Mouse (Mus musculus) ES-E14 (cell line): Measurements from ENCODE around the gene Tnnc2. TPM values are rescaled to one million over a fixed set of nuclear protein-coding genes. Genes with fewer than 3 reads are reported as not detected.

Experiments
- DNase-seq: peaks from one replicate; pipeline ENCODE4 v3.0.0-alpha.2; 2013; ENCODE audit warnings: low read depth, low spot score
- H3K27ac ChIP-seq: 2 replicates; pipeline ENCODE4 v1.5.1; 2012; ENCODE audit warnings: low read depth, mild to moderate bottlenecking, low read length, moderate library complexity, mixed read lengths; ENCODE audit not compliant: poor library complexity, insufficient read depth, severe bottlenecking
- H3K36me3 ChIP-seq: 2 replicates; pipeline ENCODE4 v1.6.1; 2012; ENCODE audit warnings: mild to moderate bottlenecking, low read length, moderate library complexity, mixed read lengths; ENCODE audit not compliant: control insufficient read depth, poor library complexity, insufficient read depth, severe bottlenecking
- H3K4me1 ChIP-seq, 2 experiments: fragments of 150-350 bp in 1 of 2; sonication (generic) in 1 of 2; 2 replicates each; pipeline ENCODE4 v1.6.1; 2012; ENCODE audit warnings: low read length in 2 of 2, mild to moderate bottlenecking in 1 of 2, mixed read lengths in 1 of 2; ENCODE audit not compliant: control insufficient read depth in 2 of 2, insufficient read depth in 2 of 2, poor library complexity in 1 of 2
- H3K4me3 ChIP-seq, 2 experiments: fragments of 150-350 bp in 1 of 2; sonication (generic) in 1 of 2; 2 replicates each; pipeline ENCODE4 v1.5.1; 2012; ENCODE audit warnings: low read length in 2 of 2, low read depth in 1 of 2, mild to moderate bottlenecking in 1 of 2, mixed read lengths in 1 of 2; ENCODE audit not compliant: insufficient read depth in 1 of 2, poor library complexity in 1 of 2, severe bottlenecking in 1 of 2
- H3K9ac ChIP-seq: 2 replicates; pipeline ENCODE4 v1.6.1; 2012; ENCODE audit warnings: low read depth, mild to moderate bottlenecking, low read length, mixed read lengths; ENCODE audit not compliant: poor library complexity, insufficient read depth, severe bottlenecking
- H3K9me3 ChIP-seq: fragments of 150-350 bp; sonication (generic); 2 replicates; pipeline ENCODE4 v1.6.1; 2012; ENCODE audit warnings: low read depth, mild to moderate bottlenecking, low read length; ENCODE audit not compliant: control insufficient read depth, insufficient read depth
- CHD2 ChIP-seq: IDR thresholded peaks from 2 replicates; pipeline ENCODE4 v1.6.1; 2014; ENCODE audit warnings: mild to moderate bottlenecking, low read depth, low read length, inconsistent platforms
- HCFC1 ChIP-seq: IDR thresholded peaks from 2 replicates; pipeline ENCODE4 v1.6.1; 2012; ENCODE audit warnings: low read length, inconsistent platforms, borderline replicate concordance; ENCODE audit not compliant: insufficient read depth
- MAFK ChIP-seq: IDR thresholded peaks from 2 replicates; pipeline ENCODE4 v1.6.1; 2014; ENCODE audit warnings: mild to moderate bottlenecking, low read depth, low read length, inconsistent platforms; ENCODE audit not compliant: insufficient read depth
- ZC3H11A ChIP-seq: IDR thresholded peaks from 2 replicates; pipeline ENCODE4 v1.6.1; 2012; ENCODE audit warnings: low read depth, mild to moderate bottlenecking, inconsistent platforms, low read length, borderline replicate concordance
- ZNF384 ChIP-seq: IDR thresholded peaks from 2 replicates; pipeline ENCODE4 v1.6.1; 2012; ENCODE audit warnings: low read depth, low read length, inconsistent platforms
- in situ Hi-C, 2 experiments: fragments of 600-800 bp; cut with MboI; formaldehyde crosslinking; loops; one replicate each; pipeline ENCODE4 v1.15.1; 2025; ENCODE audit warnings: low sequenced_read_pairs in 2 of 2, inconsistent platforms in 1 of 2; ENCODE audit not compliant: unreplicated experiment in 2 of 2
- total RNA-seq: library from RNA; depleted of rRNA; stranded (reverse); fragments of 300-350 nt; gene quantifications from 2 replicates; pipeline ENCODE4 v1.2.3, GENCODE M21; 2012

Tnnc2 gene
- total RNA-seq, 1 experiment: 1.7 TPM

DNA sequence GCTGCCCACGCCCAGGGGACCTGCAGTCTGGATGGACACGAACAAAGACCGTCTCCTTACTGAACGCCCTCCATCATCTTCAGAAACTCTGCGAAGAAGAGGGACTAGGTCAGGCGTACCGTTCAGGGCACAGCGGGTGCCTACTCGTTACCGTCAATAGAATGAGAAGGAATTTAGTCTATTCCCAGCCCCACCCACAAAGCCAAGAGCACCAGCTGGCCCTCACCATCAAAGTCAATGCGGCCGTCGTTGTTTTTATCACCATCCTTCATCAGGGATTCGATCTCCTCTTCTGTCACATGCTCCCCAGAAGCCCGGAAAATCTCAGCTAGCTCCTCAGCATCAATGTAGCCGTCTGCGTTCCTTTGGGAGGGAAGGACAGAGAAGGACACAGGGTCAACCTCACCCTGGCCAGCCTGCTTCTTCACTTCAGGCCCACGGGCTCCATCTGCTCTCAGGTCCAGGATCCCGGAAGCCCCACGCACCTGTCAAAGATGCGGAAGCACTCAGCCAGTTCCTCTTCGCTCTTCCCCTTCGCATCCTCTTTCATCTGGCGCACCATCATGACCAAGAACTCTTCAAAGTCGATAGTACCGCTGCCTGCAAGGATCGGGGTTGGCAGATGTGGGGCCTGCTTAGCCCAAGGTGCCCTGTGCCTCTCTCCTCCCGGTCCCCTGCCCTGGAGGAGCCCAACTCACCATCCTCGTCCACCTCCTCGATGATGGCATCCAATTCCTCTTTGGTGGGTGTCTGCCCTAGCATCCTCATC is 2.3 kb downstream of the Tnnc2 start:
- no peak for DNase-seq
- Histone ChIP-seq H3K4me3 (peak overlapping the region in 1 of 2 experiments; percentile 40; a peak in 1 of 4 replicates), H3K36me3 (peaks cover 6% of the 10 kb centered on the region), H3K9me3 (no peaks in the 10 kb centered on the region), H3K27ac (no peak overlapping the region), H3K4me1 (peaks cover 0 to 10% of the 10 kb centered on the region in 2 experiments; a peak in 2 of 4 replicates), H3K9ac (no peak overlapping the region)
- in situ Hi-C loops: no loop called here
- TF ChIP-seq HCFC1: no peak

DNA sequence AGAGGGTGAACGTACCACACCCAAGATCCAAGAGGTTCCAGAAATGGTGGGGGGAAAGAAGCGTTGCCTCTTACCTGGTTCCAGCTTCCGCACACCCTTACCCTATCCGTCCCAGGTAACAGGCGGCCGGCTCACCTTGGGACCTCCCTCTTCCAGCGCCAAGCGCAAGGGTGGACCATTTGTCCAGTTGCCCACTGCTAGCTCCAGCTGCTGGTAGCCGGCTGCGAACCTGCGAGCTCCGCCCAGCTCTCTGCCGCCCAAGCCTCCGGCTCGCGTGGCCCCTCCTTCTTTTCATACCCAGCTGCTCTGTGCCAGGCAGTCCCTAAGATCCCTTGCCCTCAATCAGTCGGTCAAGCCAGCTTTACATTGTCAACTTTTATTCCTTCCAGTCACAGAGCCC is 3.0 kb downstream of the Tnnc2 start:
- Histone ChIP-seq H3K9me3 (no peaks in the 10 kb centered on the region), H3K4me1 (peaks cover 0 to 13% of the 10 kb centered on the region in 2 experiments; a peak in 2 of 4 replicates), H3K36me3 (peaks cover 12% of the 10 kb centered on the region), H3K9ac (no peak overlapping the region), H3K4me3 (peak overlapping the region; percentile 11 to 40; a peak in 2 of 4 replicates), H3K27ac (no peak overlapping the region)
- TF ChIP-seq CHD2 (no peak), ZNF384 (no peak), MAFK (no peak), ZC3H11A (no peak)
- in situ Hi-C loops: no loop called here
- no peak for DNase-seq

DNA sequence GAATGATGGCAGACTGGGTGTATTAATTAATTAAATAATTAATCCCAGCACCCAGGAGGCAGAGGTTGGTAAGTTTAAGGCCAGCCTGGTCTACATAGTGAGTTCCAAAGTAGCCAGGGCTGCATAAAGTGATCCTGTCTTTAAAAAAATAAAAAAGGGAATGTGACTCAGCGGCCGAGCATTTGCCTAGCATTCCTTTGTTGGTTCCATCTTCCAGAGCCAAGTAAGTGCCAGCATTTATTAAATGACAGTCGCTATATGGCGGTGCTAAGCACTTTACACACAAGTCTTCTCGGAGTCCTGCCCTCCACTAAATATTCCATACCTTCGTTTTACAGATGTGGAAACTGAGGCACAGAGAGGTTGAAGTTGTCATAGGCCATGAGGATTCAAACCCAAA is 3.6 kb downstream of the Tnnc2 start:
- Histone ChIP-seq H3K9me3 (no peaks in the 10 kb centered on the region), H3K4me1 (peaks cover 0 to 15% of the 10 kb centered on the region in 2 experiments; a peak in 2 of 4 replicates), H3K9ac (no peak overlapping the region), H3K27ac (no peak overlapping the region), H3K36me3 (peaks cover 19% of the 10 kb centered on the region), H3K4me3 (no peak overlapping the region)
- in situ Hi-C loops: no loop called here
- TF ChIP-seq HCFC1 (no peak), ZC3H11A (no peak), CHD2 (no peak), ZNF384 (no peak), MAFK (no peak)
- no peak for DNase-seq

DNA sequence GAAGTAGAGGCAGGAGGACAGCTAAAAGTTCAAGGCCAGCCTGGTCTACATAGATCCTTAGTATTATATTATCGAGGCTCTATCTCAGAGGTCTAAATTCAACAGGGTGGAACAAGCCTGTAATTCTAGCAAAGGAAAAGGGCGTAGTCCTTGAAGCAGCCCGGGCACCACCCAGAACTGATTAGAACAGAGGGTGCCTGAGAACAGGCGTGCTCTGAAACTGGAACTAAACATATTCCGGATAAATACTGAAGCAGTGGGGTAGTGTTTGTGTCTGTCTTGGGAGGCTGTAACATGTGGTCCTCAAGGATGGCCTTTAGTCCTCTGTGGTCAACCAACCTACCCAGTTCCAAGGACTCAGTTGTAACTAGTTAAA is 5.8 kb downstream of the Tnnc2 start:
- Histone ChIP-seq H3K9me3 (no peaks in the 10 kb centered on the region), H3K4me3 (no peak overlapping the region), H3K9ac (no peak overlapping the region), H3K36me3 (peaks cover 25% of the 10 kb centered on the region), H3K27ac (no peak overlapping the region), H3K4me1 (peaks cover 0 to 16% of the 10 kb centered on the region in 2 experiments; a peak in 2 of 4 replicates)
- in situ Hi-C loops: no loop called here
- DNase-seq: no peak
- TF ChIP-seq CHD2 (no peak), HCFC1 (no peak), ZNF384 (no peak), MAFK (no peak), ZC3H11A (no peak)
